Mouse (Mus musculus): ENCODE data around the gene Wsb2.
"Not testable (repeated sequence)": the region's sequence is repeated elsewhere in the genome, so short reads cannot be mapped to it uniquely, and the experiment has no call there.

Wsb2 gene

GRCm38 (mm10) chr5:117388877-117389276 is 31.8 kb downstream of the Wsb2 start, which contains the start of gene Rfc5:
Gene Rfc5 (minus strand): TSS chr5:117389047.
- in situ Hi-C loops (cut with MboI), result no loop called here

- in situ Hi-C loops (cut with MboI), result no loop called here
These were observed 33.8 kb downstream of the Wsb2 start for GRCm38 (mm10) chr5:117390895-117391294.

- in situ Hi-C loops (cut with MboI), result no loop called here
These were observed 38.7 kb downstream of the Wsb2 start for GRCm38 (mm10) chr5:117395834-117396233.

GRCm38 (mm10) chr5:117396596-117397014 is 39.5 kb downstream of the Wsb2 start:
- in situ Hi-C loops (cut with MboI), result no loop called here

GRCm38 (mm10) chr5:117397371-117397770 is 40.3 kb downstream of the Wsb2 start:
- in situ Hi-C loops (cut with MboI), result no loop called here

- in situ Hi-C loops (cut with MboI), result no loop called here
These were observed 41.0 kb downstream of the Wsb2 start for GRCm38 (mm10) chr5:117398007-117398550.

- in situ Hi-C loops (cut with MboI), result no loop called here
These were observed 42.2 kb downstream of the Wsb2 start for GRCm38 (mm10) chr5:117399281-117399680.

GRCm38 (mm10) chr5:117403609-117404008 is 46.5 kb downstream of the Wsb2 start:
- in situ Hi-C loops (cut with MboI), result no loop called here

- in situ Hi-C loops (cut with MboI), result not testable (repeated sequence)
These were observed 47.6 kb downstream of the Wsb2 start for GRCm38 (mm10) chr5:117404671-117405070.

GRCm38 (mm10) chr5:117408216-117408615 is 51.1 kb downstream of the Wsb2 start:
- in situ Hi-C loops (cut with MboI), result no loop called here

GRCm38 (mm10) chr5:117409369-117409768 is 52.3 kb downstream of the Wsb2 start:
- in situ Hi-C loops (cut with MboI), result no loop called here

- in situ Hi-C loops (cut with MboI), result no loop called here
These were observed 56.7 kb downstream of the Wsb2 start, which contains the start of gene Ksr2 for GRCm38 (mm10) chr5:117413507-117414501. Gene Ksr2 (plus strand): TSS chr5:117414000.

GRCm38 (mm10) chr5:117414611-117415010 is 57.5 kb downstream of the Wsb2 start:
- in situ Hi-C loops (cut with MboI), result no loop called here

- in situ Hi-C loops (cut with MboI), result no loop called here
These were observed 58.2 kb downstream of the Wsb2 start for GRCm38 (mm10) chr5:117415011-117415912.

GRCm38 (mm10) chr5:117417442-117417841 is 60.3 kb downstream of the Wsb2 start:
- in situ Hi-C loops (cut with MboI), result no loop called here

Data from mature B cell (primary cell).